Mouse (Mus musculus): ENCODE data around the gene Cse1l.
A peak's percentile ranks its signal among the peaks of the same experiment; 100 is the strongest.

The Cse1l gene

DNA sequence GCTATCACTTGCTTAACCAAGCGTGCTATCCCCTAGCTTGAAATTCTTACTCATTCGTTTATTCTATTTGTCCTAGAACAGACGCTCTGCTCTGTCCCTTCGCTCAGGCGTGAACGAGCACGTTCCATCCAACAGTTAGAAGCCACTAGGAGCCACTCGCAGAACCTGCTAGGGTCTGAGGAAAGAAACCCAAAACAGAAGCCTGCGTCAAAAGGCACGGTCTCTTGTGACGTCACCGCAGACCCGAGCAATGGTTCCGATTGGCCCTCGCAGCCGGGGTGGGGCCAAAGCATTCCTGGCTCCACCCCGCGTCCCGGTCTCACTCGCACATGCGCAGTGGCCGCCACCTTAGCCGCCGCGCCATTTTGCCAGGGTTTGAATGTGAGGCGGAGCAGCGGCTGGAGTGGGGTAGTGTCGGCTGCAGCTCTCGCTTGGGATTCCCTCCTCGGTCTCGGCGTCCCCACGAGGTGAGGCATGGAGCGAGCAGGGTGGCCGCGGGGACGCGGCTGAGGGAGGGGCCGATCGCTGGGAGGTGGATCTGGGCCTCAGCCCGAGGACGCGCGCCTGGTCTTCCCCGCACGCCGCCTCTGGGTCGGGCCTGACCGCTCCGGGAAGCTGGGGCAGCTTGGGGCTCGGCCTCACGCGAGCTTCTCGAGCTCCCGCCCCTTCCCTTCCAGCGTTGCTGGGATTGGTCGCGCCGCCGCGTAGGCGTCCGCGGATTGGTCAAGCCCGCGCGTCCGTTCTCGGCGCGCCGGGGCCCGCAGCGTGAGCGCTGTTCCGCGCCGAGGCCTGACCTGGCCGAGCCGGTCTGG is at the start of gene Cse1l:
TSS of gene Cse1l (plus strand) at position 330 of the 812 bp plus-strand sequence.
- DNase-seq (ENCODE audit: low spot score in 2 of 2): peak; percentile 99

DNA sequence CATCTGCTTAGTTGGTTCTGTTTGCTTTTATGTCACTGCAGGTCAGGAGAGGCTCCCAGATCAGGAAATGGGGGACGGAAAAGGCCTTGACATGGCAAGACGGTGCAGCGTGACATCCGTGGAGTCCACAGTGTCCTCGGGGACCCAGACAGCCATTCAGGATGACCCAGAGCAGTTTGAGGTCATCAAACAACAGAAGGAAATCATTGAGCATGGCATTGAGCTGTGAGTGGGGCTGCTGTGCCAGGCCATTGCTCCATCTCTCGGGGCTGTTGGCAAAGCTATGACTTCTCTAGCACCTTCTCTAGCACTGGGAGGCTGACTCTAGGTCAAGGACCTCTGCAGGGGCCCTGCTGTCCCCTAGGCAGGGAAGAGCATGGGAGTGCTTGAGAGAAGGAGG is 49.5 kb upstream of the Cse1l start:
- DNase-seq (ENCODE audit: low spot score in 2 of 2): no peak

DNA sequence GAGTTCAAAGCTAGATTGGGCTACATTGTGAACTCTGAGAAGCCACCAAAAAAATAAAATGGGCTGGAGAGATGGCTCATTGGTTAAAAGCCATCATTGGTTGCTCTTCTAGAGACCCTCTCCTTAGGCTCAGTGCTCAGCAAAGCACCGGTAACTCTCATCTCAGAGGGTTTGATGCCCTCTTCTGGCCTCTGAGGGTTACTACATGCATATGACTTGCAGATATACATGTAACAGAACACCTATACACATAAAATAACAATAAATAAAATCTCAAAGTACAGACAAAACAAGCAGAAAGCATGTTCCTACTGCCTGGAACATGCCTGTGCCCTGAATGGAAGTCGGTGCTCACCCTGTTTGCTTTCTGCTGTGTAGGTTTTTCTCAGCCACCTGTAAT is 48.7 kb upstream of the Cse1l start:
- no peak for DNase-seq (ENCODE audit: low spot score in 2 of 2)

DNA sequence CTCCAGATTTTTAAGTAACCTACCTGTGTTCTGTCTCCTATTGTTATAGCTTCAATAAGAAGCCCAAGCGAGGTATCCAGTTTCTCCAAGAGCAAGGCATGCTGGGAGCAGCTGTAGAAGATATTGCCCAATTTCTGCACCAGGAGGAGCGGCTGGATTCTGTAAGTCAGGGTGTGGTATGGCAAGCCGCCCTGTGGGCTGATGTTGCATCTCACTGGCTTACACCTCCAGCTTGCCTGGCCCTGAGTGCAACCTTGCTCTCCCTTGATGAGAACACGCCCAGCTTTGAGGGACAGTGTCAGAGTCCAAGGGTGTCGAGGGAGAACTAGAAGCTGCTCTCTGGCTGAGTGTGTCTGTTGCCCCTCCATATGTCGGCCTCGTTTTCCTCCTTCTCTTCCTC is 46.6 kb upstream of the Cse1l start:
- DNase-seq (ENCODE audit: low spot score in 2 of 2): no peak

DNA sequence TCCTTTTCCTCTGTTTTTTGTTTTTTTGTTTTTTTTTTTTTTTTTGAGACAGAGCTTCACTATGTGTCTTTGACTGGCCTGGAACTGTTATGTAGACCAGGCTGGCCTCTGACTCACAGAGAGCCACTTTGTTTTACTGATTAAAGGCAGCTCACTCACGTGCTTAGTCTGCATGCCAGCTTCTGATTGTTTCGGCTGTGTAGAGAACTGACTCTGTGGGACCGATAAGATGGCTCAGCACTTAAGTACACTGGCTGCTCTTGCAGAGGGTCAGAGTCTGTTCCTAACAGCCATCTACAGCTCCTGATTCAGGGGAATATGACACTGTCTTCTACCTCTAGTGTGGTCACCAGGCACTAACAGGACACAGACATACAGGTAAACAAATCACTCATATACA is 43.3 kb upstream of the Cse1l start:
- DNase-seq (ENCODE audit: low spot score in 2 of 2): no peak

DNA sequence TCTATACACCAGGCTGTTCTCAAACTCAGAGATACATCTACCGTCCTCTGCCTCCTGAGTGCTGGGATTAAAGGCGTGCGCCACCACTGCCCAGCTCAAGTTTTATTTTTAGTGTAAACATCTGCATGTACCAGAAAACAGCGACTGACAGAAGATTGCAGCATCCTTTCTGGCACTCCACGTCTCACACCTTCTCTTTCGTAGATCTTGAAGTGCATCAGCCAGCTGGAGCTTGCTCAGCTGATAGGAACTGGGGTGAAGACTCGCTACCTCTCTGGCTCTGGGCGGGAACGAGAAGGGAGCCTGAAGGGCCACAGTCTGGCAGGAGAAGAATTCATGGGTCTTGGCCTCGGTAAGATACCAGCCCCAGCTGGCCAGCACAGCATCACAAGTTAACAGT is 40.4 kb upstream of the Cse1l start:
- no peak for DNase-seq (ENCODE audit: low spot score in 2 of 2)

DNA sequence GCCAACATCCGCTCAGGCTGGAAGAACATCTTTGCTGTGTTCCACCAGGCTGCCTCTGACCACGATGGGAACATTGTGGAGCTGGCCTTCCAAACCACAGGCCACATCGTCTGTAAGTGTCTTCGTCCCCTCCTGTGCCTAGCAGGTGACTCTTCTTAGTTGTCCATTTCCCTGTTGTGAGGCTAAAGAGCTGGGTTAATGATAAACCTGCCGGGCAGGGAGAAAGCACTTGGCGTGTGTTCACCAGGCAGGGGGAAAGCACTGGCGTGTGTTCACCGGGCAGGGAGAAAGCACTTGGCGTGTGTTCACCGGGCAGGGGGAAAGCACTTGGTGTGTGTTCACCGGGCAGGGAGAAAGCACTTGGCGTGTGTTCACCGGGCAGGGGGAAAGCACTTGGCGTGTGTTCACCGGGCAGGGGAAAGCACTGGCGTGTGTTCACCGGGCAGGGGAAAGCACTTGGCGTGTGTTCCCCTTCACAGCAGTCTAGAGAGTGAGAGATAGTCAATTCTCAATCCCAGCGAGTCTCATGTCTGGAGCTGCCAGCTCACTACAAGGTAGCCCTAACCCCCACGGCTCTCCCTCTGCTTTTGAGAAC is 35.5 kb upstream of the Cse1l start:
- no peak for DNase-seq (ENCODE audit: low spot score in 2 of 2)

DNA sequence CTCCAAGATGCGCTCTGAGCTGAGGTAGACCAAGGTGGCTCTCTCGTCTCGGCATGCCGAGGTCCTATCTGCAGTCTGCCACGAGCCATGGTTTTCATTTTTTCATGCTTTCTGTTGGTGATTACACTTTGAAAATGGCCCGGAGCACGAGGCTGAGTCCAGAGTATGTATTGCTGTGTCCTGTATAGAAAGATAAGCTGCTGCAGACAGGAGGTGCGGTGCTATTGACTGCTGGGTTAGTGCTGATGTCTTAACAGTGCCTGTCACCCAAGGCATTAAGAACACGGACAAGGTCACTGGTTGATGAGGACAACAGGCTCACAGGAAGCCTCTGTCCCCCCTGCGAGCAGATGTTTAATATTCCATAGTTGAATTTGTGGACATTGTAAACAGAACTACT is 34.9 kb upstream of the Cse1l start:
- DNase-seq (ENCODE audit: low spot score in 2 of 2): no peak

DNA sequence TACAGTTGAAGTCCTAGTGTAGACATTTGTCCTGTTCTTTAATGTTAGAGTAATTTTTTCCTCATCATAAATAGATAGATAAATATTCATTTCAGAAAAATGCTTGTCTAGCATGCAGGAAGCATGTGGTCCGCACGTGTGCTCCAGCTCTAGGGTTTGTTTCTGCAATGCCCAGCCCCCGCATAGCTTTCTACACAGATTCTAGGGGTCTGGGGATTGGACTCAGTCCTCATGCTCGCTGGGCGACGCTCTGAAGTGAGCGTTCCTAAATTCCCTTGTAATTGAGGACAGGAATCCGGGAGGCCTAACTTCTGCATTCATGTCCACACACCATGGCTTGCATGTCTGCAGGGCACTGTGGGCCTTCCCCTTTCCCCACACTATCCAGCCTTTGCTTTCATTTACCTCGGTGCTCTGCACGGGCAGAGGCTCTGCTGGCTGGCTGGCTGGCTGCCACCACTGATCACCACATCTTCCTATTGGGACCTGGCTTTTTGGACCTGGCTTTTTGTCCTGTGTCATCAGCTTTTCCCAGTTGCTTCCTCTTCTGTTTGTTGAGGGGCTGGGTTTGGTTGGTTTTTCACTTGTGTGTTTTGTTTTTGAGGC is 31.1 kb upstream of the Cse1l start:
- peak in 1 of 2 experiments; percentile 51 for DNase-seq (ENCODE audit: low spot score in 2 of 2)

DNA sequence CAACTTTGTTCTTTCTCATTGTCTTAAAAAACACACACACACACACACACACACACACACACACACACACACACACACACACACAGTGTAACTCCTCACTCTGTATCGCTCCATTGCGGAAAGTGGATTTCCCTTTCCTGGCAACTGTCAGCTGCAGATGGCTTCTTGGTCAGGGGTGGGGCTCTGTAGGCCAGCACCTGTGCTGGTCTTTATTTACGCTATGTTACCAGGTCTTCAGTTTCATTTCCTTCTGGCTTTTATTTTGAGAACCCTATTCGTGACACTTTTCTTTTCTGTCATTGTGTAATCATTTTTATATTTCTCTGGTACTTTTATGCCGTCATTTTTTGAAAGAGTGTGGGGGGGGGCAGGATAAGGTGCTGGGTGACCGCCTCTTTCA is 30.3 kb upstream of the Cse1l start:
- no peak for DNase-seq (ENCODE audit: low spot score in 2 of 2)

DNA sequence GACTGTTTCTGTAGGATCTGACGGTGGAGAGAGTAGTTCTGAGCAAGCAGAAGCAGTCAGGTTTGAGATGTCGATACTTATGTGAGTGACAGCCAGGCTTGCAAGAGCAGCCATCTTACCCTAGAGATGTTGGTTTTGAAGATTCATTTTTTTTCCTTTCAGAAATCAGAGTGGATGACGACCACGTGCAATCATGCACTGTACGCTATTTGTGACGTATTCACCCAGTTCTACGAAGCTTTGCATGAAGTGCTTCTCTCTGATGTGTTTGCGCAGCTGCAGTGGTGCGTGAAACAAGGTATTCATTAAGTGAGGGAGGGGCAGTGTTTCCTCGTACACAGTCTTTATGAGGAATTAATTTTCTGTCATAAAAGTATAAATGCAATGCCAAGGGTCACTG is 29.5 kb upstream of the Cse1l start:
- DNase-seq (ENCODE audit: low spot score in 2 of 2): no peak

DNA sequence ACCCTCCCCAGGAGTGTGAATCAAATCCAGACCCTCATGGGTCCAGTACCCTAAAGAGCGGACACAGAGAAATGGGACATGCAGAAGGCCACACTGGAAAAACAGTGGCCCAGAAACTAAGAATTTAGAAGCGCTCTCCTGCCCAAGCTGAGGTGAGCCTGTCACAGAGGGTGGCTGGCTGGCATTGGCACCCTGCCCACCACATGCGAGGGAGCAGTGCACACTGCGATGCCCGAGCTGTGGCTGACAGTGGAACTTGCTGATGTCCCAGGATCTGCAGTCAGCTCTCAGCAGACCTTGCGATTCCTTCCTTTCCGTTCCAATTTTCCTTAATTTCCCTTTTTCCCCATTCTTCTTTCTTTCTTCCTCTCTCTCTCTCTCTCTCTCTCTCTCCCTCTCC is 20.8 kb upstream of the Cse1l start:
- no peak for DNase-seq (ENCODE audit: low spot score in 2 of 2)

DNA sequence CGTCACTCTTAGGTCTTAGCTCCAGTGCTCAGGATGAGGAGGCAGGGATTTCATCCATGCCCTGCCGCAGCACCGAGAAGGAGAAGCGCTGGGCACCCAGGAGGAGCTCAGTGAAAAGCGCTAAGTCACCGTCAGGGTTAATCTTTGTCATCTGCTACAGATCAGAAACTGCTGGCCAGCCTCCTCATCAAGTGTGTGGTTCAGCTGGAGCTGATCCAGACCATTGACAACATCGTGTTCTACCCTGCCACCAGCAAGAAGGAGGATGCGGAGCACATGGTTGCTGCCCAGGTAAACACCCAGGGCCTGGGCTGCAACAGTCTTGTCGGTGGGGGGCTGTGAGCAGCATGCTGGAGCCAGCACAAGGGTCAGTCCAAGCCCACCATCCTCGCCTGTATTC is 20.2 kb upstream of the Cse1l start:
- no peak for DNase-seq (ENCODE audit: low spot score in 2 of 2)

DNA sequence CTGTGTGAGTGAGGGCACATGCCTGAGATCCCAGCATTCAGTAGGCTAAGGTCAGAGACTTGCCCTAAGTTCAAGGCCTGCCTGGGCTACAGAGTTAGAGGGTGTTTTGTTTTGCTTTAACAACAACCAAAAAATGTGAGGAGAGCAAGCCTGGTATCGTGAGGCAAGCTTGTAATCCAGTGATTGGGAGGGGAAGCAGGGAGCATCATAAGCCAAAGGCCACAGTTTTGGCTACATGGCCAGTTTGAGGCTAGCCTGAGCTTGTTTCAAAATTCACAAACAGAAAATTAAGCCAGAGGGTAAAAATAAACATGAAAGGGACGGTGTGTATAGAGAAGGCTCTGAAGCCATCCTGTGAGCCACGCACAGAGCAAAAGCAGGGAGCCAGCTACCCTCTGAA is 19.6 kb upstream of the Cse1l start:
- DNase-seq (ENCODE audit: low spot score in 2 of 2): no peak

DNA sequence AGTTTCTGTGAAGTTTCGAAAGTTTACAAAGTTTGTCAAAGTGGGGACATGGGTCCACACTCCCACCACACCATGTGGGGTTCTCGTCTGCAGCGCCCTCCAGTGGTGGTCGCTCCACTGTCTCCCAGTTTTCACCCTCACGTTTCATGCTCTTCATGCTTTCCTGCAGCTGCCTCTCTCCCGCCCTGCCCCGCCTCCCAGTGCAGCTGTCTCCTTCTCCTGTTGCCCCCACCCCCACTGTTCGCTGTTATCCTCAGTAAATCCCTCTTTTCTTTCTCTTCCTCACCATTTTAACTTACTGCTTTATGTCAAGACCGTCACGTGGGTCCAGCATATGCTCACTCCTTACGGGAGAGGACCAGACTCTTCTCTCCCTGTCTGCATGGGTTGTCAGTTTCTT is 18.0 kb upstream of the Cse1l start:
- DNase-seq (ENCODE audit: low spot score in 2 of 2): no peak

DNA sequence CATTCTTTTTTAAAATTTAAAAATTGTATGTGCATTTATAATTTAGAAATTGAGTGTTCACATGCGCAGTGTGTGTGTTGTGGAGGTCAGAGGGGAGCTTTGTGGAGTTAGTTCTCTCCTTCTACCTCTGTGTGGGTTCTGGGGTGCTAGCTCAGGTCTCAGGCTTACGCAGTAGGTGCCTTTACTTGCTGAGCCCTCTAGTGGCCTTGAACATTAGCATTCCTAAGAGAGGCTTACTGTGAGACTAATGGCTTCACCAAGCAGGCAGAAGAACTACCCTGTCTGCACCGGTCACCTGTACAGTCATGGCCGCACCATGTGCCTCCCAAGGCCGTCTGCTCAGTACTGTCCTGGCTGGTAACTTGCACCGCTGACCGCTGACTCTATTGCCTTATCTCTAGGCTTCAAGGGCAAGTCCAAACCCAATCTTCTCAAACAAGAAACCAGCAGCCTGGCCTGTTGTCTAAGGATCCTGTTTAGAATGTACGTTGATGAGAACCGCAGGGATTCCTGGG is 14.4 kb upstream of the Cse1l start:
- no peak for DNase-seq (ENCODE audit: low spot score in 2 of 2)

DNA sequence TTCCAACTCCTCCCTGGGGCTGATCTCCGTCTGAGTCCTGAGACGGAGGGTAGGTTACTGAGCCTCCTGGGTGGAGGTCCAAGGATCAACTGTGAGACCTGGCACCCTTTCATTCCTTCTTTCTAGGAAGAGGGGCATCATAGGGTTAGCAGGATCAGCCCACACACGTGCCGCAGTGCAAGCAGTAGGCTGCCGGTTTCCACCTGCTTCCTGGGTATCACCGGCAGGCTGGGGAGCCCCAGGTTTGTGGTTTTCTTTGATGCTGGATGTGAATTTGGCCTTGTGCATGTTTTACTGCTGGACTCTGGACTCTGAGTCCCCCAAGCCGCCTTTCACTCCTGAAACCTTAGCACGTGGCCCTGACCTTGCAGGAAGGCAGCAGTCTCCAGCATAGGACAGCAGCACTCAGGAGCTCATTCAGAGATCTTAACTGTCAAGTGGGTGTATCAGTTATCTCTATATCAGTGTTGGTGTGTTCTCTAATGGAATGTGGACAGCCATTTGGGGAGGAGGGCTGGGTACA is 13.6 kb upstream of the Cse1l start:
- no peak for DNase-seq (ENCODE audit: low spot score in 2 of 2)

DNA sequence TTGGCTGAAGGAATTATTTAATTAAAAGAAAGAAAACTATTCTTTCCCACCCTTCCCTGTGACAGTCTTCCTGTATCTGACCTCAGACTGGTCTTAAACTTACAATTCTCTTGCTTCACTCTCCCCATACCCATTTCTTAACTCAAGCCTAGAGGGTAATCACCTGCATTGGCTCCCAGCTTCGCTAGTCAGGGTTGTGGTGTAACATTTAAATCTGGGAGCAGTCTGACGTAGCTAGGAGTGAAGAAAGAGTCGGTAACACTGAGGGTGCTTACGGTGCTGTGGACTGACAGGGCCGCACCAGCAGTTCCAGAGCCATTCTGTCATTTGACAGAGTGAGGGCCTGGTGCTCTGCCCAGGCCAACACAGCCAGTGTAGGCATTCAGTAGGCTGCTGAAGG is 12.8 kb upstream of the Cse1l start:
- no peak for DNase-seq (ENCODE audit: low spot score in 2 of 2)

DNA sequence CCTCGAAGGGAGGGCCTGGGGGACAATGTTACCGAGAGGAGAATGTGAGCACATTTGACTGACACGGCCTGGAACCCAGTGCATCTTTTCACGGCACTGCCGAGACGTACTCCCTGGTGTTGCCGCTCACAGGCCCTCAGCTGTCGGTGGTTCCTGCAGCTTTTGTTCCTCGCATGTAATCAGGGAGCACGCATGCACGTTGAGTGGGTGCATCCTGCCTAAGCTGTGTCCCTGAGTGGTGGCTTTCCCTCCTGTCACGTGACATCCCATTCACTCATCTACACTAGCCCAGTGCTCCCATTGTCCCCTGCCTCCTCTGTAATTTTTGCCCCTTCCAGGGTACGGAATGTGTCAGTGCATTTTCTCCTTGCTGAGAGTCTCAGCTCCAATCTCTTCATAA is 9.5 kb upstream of the Cse1l start:
- no peak for DNase-seq (ENCODE audit: low spot score in 2 of 2)

DNA sequence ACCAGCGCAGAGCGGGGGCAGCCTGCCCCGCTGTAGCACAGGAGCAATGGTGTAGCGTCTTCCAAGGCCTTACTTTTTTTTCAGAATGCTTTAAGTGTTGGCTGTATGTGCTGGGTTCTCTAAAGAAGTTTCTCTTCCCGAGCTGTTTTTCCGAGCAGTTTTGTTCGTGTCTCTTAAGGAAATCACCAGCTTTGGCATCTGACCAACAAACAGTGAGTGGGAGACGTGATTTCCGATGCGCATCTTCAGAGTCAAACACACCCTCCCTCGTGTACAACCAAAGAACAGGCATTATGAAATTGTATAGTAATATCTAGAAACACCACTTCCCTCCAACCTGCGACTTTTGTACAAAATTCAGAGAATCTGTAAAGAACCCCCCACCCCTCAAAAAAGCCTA is 8.9 kb upstream of the Cse1l start:
- peak; percentile 34 to 54 for DNase-seq (ENCODE audit: low spot score in 2 of 2)

DNA sequence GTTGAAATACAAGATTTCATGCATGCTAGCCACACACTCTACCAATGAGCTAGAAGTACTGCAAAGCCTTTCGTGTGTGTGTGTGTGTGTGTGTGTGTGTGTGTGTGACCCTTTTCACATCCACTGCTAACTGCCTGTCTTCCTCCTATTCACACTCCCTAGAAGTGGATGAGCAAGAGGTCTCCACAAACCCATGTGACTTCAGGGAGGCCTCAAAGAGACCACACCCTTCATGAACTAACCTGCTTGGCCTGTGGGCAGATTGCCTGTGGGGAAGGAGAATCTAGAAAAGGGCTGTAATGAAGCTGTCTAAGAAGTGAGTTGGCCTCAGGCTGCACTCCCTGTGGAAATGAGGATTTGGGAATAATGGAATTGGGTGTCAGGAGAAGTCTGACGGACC is 6.7 kb upstream of the Cse1l start:
- DNase-seq (ENCODE audit: low spot score in 2 of 2): no peak

DNA sequence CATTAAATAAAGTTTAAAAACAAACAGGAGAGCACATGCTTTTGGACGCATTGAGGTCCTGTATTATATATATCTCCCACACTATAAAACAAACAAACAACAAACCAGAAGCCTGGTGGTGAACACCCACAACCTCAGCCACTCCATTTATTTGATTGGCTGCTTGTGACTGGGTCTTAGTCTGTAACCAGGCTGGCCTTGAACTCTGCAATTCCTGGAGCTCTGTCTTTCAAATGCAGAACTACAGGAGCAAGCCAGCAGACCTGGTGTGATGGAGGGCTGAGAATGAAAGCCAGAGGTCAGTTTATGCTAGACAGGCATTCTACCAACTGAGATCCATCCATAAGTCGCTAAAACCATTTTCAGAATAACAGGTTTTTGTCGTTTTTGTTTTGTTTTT is 6.1 kb upstream of the Cse1l start:
- no peak for DNase-seq (ENCODE audit: low spot score in 2 of 2)
